Mouse (Mus musculus) hindbrain, postnatal 0 days (tissue): Measurements from ENCODE around the gene Aloxe3. TPM values are rescaled to one million over a fixed set of nuclear protein-coding genes. Genes with fewer than 3 reads are reported as not detected.
"Not testable (repeated sequence)": the region's sequence is repeated elsewhere in the genome, so short reads cannot be mapped to it uniquely, and the experiment has no call there.

ENCODE experiments used
- ATAC-seq: fragments of 200-750 bp; cut with Nextera tagmentation; 2 replicates; pipeline ENCODE4 v1.8.0; 2017; ENCODE audit warnings: mild to moderate bottlenecking, moderate TSS enrichment, moderate library complexity
- DNase-seq: peaks from one replicate; pipeline ENCODE4 v3.0.0-alpha.2; 2015; ENCODE audit warnings: low spot score
- H3K27ac ChIP-seq: fragments of 300-500 bp; sonication (generic); 2 replicates; pipeline ENCODE4 v1.5.1; 2014; ENCODE audit warnings: mild to moderate bottlenecking
- H3K27me3 ChIP-seq: fragments of 300-500 bp; sonication (generic); 2 replicates; pipeline ENCODE4 v1.6.1; 2014; ENCODE audit warnings: low read length, mixed read lengths; ENCODE audit not compliant: insufficient read depth
- H3K36me3 ChIP-seq: fragments of 300-500 bp; sonication (generic); 2 replicates; pipeline ENCODE4 v1.6.1; 2014; ENCODE audit warnings: low read length, mixed read lengths; ENCODE audit not compliant: insufficient read depth
- H3K4me1 ChIP-seq: fragments of 300-500 bp; sonication (generic); 2 replicates; pipeline ENCODE4 v1.6.1; 2014; ENCODE audit warnings: antibody characterized with exemption, low read length, mixed read lengths; ENCODE audit not compliant: insufficient read depth
- H3K4me2 ChIP-seq: fragments of 300-500 bp; sonication (generic); 2 replicates; pipeline ENCODE4 v1.6.1; 2014; ENCODE audit warnings: low read depth, mild to moderate bottlenecking, low read length, moderate library complexity, mixed read lengths
- H3K4me3 ChIP-seq: fragments of 300-500 bp; sonication (generic); 2 replicates; pipeline ENCODE4 v1.5.1; 2014; ENCODE audit warnings: low read length
- H3K9ac ChIP-seq: fragments of 300-500 bp; sonication (generic); replicated peaks from 2 replicates; pipeline ENCODE4 v1.6.1; 2014; ENCODE audit warnings: mild to moderate bottlenecking, low read length, moderate library complexity, mixed read lengths
- H3K9me3 ChIP-seq: fragments of 300-500 bp; sonication (generic); 2 replicates; pipeline ENCODE4 v1.6.1; 2016; ENCODE audit warnings: low read length, mixed read lengths
- CTCF ChIP-seq: IDR thresholded peaks from 2 replicates; pipeline ENCODE4 v1.5.1; 2016; ENCODE audit warnings: antibody characterized with exemption, control low read depth, low read depth
- WGBS: fragments of 180-500 bp; shearing (Covaris S2); extraction: QIAGEN DNeasy Blood & Tissue Kit; methylation state at CpG from one replicate; pipeline ENCODE4 v1.1.7; 2014; 5-methylcytosine and 5-hydroxymethylcytosine counted together
- polyA plus RNA-seq: library from polyadenylated mRNA; unstranded; fragments of >200 nt; fragmentation: Nextera tagmentation; extraction: Ambion mirVana; gene quantifications from 2 replicates; pipeline ENCODE4 v1.2.1, GENCODE M21; 2015
- total RNA-seq: library from RNA; depleted of rRNA; stranded (reverse); fragments of >200 nt; gene quantifications from 2 replicates; pipeline ENCODE4 v1.2.3, GENCODE M21; 2014

Gene Aloxe3
- total and polyA plus RNA-seq, 2 experiments from 2014 or later, result 12.5 to 13.0 TPM

- 0 out of 2 replicates have a peak, but pooled peaks have one; percentile 5 for TF ChIP-seq CTCF
- peak overlapping the region; percentile 99 for H3K4me3 ChIP-seq
- DNase-seq, result no peak
- peaks cover 6% of the 10 kb centered on the region; the same call in 1 of the 2 replicates for H3K36me3 ChIP-seq
- no peaks in the 10 kb centered on the region for H3K9me3 ChIP-seq
- H3K27me3 ChIP-seq, result no peaks in the 10 kb centered on the region
- H3K27ac ChIP-seq, result peak overlapping the region; percentile 99
- 0 out of 2 replicates have a peak, but pooled peaks have one; percentile 2 for ATAC-seq
- 10% methylated on average over 25 of the region's 25 CpGs for WGBS
- H3K9ac ChIP-seq, result peak overlapping the region; percentile 100
- H3K4me2 ChIP-seq, result peak overlapping the region; percentile 97
- peaks cover 13% of the 10 kb centered on the region for H3K4me1 ChIP-seq
Measured at GRCm38 (mm10) chr11:69088856-69089615, 36.7 kb upstream of the Aloxe3 start.

DNA sequence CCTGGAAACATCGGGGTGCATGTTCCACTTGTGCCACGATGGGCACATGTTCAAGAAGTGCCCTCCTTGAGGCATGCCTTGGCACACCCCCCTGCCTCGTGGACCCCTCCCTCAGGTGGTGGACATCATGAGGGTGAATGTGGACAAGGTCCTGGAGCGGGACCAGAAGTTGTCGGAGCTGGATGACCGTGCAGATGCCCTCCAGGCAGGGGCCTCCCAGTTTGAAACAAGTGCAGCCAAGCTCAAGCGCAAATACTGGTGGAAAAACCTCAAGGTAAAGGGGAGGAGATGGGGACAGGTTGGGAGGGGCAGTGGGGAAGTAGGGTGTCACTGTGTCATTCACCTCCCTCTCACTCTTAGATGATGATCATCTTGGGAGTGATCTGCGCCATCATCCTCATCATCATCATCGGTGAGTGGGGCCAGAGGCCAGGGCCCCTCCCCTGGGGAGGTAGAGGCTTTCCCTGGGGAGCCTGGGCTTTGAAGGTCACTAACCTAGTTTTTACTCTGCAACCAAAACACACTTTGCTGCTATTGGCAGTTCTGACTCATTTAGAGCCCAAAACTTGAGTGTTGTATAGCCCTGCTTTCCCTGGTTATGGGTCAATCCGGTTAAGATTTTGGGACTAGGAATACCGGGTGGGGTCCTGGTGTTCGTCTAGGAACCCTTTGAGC is 35.9 kb upstream of the Aloxe3 start:
- no peak for TF ChIP-seq CTCF
- Histone ChIP-seq H3K27me3 (no peaks in the 10 kb centered on the region), H3K27ac (peak overlapping the region; percentile 99), H3K9me3 (no peaks in the 10 kb centered on the region), H3K4me1 (peaks cover 13% of the 10 kb centered on the region), H3K4me3 (peak overlapping the region; percentile 99), H3K4me2 (peak overlapping the region; percentile 97), H3K9ac (peak overlapping the region; percentile 100), H3K36me3 (peaks cover 6% of the 10 kb centered on the region; the same call in 1 of the 2 replicates)
- ATAC-seq, result no peak
- WGBS, result 77% methylated on average over 12 of the region's 12 CpGs
- DNase-seq, result no peak

DNA sequence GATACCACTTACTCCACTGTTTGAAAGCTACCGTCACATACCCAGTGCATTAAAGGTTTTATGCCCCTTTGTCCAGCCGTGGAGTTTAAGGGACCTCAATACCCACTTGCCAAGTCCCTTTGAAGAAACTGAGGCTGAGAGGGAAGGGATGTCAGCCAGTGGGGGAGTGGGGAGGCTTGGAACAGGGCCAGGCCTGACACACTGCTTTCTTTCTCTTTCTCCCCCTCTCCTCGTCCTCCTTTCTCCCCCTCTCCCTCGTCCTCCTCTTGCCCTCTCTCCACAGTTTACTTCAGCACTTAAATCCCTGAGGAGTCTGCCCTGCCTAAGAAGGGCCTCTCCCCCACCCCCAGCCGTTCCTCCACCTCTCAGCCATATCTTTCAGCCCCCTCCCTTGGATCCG is 35.3 kb upstream of the Aloxe3 start:
- Histone ChIP-seq H3K27ac (no peak overlapping the region), H3K4me1 (peaks cover 15% of the 10 kb centered on the region), H3K4me3 (no peak overlapping the region)

DNA sequence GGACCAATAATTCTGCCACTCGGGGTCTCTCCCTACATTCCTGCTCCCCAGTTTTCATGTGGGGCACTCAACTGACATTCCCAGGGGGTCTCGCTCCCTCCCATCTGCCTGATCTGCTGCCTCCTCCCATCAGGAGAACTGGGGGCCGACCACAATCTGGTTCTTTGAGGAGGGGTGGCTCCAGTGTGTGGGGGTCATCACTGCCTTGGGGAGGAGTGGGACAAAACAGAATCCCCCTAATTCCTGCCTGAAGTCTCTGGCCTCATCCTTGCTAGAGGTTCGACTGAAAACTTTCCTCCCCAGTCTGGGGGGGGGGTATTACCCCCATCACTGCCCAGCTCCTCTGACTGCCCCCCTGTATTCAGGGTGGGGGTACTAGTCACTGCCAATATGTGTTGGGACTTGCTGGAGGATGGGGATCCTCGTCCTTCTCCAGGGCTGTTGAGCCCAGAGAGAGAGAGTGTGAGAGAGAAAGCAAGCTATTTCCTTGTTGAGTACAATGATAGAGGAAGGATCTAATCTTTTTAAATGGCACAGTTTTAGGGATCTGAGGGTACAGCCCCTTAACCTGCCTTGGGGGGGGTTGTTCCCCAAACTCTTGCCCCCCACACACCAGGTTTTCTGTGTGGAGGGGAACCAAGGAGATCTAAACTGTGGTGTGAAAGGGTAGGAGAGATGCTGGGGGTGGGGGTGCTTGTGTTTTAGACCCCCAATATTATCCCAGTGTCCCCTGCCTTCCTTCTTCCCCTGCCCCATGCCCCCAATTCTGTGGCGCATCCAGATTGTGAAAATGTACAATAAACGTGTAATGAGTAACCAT is 33.9 kb upstream of the Aloxe3 start:
- Histone ChIP-seq H3K27me3 (no peaks in the 10 kb centered on the region), H3K4me2 (no peak overlapping the region), H3K27ac (no peak overlapping the region), H3K36me3 (peaks cover 6% of the 10 kb centered on the region; the same call in 1 of the 2 replicates), H3K4me1 (peaks cover 22% of the 10 kb centered on the region), H3K4me3 (no peak overlapping the region), H3K9ac (no peak overlapping the region), H3K9me3 (no peaks in the 10 kb centered on the region)
- 66% methylated on average over 7 of the region's 7 CpGs for WGBS
- no peak for ATAC-seq
- no peak for DNase-seq
- no peak for TF ChIP-seq CTCF

More for the DNA sequence above, 35.3 kb upstream of the Aloxe3 start:
- TF ChIP-seq CTCF, result no peak
- Histone ChIP-seq H3K4me2 (peak overlapping the region; percentile 97; the same call in 1 of the 2 replicates), H3K36me3 (peaks cover 6% of the 10 kb centered on the region; the same call in 1 of the 2 replicates), H3K9me3 (no peaks in the 10 kb centered on the region), H3K27me3 (no peaks in the 10 kb centered on the region), H3K9ac (peak overlapping the region; percentile 100)
- ATAC-seq, result no peak
- no peak for DNase-seq
- 59% methylated on average over 5 of the region's 6 CpGs for WGBS

- no peak overlapping the region for H3K4me3 ChIP-seq
Measured at GRCm38 (mm10) chr11:69092386-69092751, 33.3 kb upstream of the Aloxe3 start.

DNA sequence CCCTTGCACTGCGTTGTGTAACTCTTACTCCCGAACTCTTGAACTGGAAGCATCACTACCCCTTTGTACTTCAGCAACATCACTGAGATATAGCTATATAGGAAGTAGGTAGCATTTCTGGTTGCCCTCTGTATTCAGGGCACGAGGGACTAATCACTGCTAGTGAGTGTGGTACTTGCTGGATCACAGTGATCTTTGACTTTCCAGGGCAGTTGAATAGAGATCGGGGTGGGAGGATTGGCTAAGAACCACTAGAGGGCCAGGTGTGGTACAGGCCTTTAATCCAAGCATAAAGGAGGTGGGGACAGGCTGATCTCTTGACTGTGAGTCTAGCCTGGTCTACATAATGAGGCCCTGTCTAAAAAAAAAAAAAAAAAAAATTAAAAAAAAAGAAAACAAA is 32.8 kb upstream of the Aloxe3 start:
- H3K27ac ChIP-seq, result peak overlapping the region; percentile 21; the same call in 1 of the 2 replicates
- no peak for ATAC-seq
- 90% methylated on average over 4 of the region's 4 CpGs for WGBS
- H3K4me3 ChIP-seq, result no peak overlapping the region
- H3K9ac ChIP-seq, result no peak overlapping the region
- no peaks in the 10 kb centered on the region for H3K9me3 ChIP-seq
- no peak overlapping the region for H3K4me2 ChIP-seq
- peaks cover 28% of the 10 kb centered on the region for H3K4me1 ChIP-seq
- no peak for DNase-seq
- H3K27me3 ChIP-seq, result no peaks in the 10 kb centered on the region
- H3K36me3 ChIP-seq, result peaks cover 6% of the 10 kb centered on the region; the same call in 1 of the 2 replicates
- peak; percentile 11; the same call in 1 of the 2 replicates for TF ChIP-seq CTCF

More at GRCm38 (mm10) chr11:69092386-69092751, 33.3 kb upstream of the Aloxe3 start:
- WGBS, result 6% methylated on average over 3 of the region's 3 CpGs
- Histone ChIP-seq H3K4me1 (peaks cover 22% of the 10 kb centered on the region), H3K4me2 (no peak overlapping the region), H3K9me3 (no peaks in the 10 kb centered on the region), H3K27me3 (no peaks in the 10 kb centered on the region), H3K9ac (no peak overlapping the region), H3K36me3 (peaks cover 6% of the 10 kb centered on the region; the same call in 1 of the 2 replicates), H3K27ac (peak overlapping the region; percentile 21; the same call in 1 of the 2 replicates)
- DNase-seq, result peak; percentile 79
- peak; percentile 87 for TF ChIP-seq CTCF
- no peak for ATAC-seq

DNA sequence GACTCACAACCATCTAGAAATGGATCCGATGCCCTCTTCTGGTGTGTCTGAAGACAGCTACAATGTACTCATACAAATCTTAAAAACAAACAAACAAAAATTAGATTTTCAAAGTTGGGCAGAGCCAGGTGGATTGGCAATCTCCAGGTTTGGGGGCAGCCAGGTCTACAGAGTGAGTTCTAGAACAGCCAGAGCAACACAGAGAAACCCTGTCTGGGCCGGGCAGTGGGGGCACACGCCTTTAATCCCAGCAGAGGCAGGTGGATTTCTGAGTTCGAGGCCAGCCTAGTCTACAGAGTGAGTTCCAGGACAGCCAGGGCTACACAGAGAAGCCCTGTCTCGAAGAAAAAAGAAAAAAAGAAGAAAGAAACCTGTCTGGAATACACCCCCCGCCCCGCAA is 31.8 kb upstream of the Aloxe3 start:
- H3K9me3 ChIP-seq, H3K4me3 ChIP-seq, H3K4me2 ChIP-seq, H3K36me3 ChIP-seq, DNase-seq, ATAC-seq, H3K9ac ChIP-seq, H3K27me3 ChIP-seq: not testable (repeated sequence)
- WGBS, result 90% methylated on average over 7 of the region's 7 CpGs
- Histone ChIP-seq H3K27ac (peak overlapping the region; percentile 92; the same call in 1 of the 2 replicates), H3K4me1 (peaks cover 35% of the 10 kb centered on the region)
